8 mouse cellular contexts compared by ENCODE assay signal in the genomic region with DNA sequence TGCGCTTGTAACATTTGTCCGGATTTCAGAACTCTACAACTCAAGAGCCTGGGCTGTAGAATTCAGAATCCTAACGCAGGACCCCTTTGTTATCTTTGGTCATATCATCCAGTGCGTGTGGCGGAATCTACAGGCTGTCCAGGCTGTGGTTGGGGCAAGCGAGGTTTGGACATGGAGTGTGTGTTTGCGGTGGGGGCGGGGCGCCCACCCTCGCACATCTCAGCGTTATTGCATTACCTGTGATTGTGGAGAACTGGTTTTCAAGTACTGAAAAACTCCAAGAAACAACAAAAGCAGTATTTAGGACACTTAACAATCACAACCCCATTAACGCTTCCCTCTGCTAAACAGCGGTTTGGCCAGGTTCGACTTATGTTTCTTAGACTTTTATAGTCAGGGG. TPM values are rescaled to one million over a fixed set of nuclear protein-coding genes. Genes with fewer than 3 reads are reported as not detected.
DNase-seq lines count a peak whose midpoint lies in the region; ATAC-seq and TF ChIP-seq lines count a peak whose summit lies in the region.

No protein-coding gene starts in this region.

- H3K4me3 ChIP-seq in megakaryocyte, embryonic 14.5 days (replicated peaks) = peak overlapping the region; percentile 99
- peak overlapping the region; percentile 81 for H3K4me3 ChIP-seq in forebrain, postnatal 0 days (ENCODE audit: low read depth, low read length)
- H3K4me3 ChIP-seq in liver, embryonic 14.5 days (ENCODE audit: insufficient read depth in 1 of 2, low read depth in 2 of 2, low read length in 2 of 2) = peak overlapping the region; percentile 57 to 62

- peaks cover 4% of the 10 kb centered on the region for H3K27me3 ChIP-seq in megakaryocyte, embryonic 14.5 days (replicated peaks)
- no peaks in the 10 kb centered on the region for H3K27me3 ChIP-seq in forebrain, postnatal 0 days (ENCODE audit: insufficient read depth, low read length)
- no peaks in the 10 kb centered on the region for H3K27me3 ChIP-seq in liver, embryonic 14.5 days (ENCODE audit: control insufficient read depth, insufficient read depth, low read length)

- H3K9ac ChIP-seq in forebrain, postnatal 0 days = peak overlapping the region; percentile 75
- peak overlapping the region; percentile 58 for H3K9ac ChIP-seq in liver, embryonic 14.5 days (replicated peaks)

- TF ChIP-seq CTCF in forebrain, postnatal 0 days (IDR thresholded peaks at IDR 0.05; ENCODE audit: low read depth) = no peak
- TF ChIP-seq CTCF in liver, embryonic 14.5 days (IDR thresholded peaks at IDR 0.05; ENCODE audit: low read depth) = no peak

- ATAC-seq in megakaryocyte, adult 5-6 weeks (ENCODE audit: poor library complexity, severe bottlenecking) = no peak
- no peak for ATAC-seq in forebrain, postnatal 0 days
- no peak for ATAC-seq in liver, embryonic 14.5 days (ENCODE audit: insufficient read depth)
- ATAC-seq in megakaryocyte-erythroid progenitor cell, adult 5-6 weeks (replicated peaks; ENCODE audit: low FRiP score, low TSS enrichment, poor library complexity, severe bottlenecking) = no peak

- no peak for TF ChIP-seq EP300 in liver, embryonic 14.5 days (IDR thresholded peaks at IDR 0.05; ENCODE audit: low read depth)

- peak overlapping the region; percentile 60 for H3K4me2 ChIP-seq in forebrain, postnatal 0 days (ENCODE audit: low read depth)
- peak overlapping the region; percentile 65 for H3K4me2 ChIP-seq in liver, embryonic 14.5 days (ENCODE audit: low read depth)

- peak; percentile 28 to 46 for DNase-seq in cerebellum, postnatal 14 days
- DNase-seq in forebrain, postnatal 0 days = no peak
- DNase-seq in liver, embryonic 14.5 days (ENCODE audit: low read depth in 3 of 3, low spot score in 3 of 3) = no peak
- DNase-seq in left cerebral cortex, adult 11 months (ENCODE audit: low spot score) = no peak
- DNase-seq in layer of hippocampus, adult 11-12 months (ENCODE audit: low spot score) = no peak

- H3K4me1 ChIP-seq in megakaryocyte, embryonic 14.5 days = peaks cover 18% of the 10 kb centered on the region
- H3K4me1 ChIP-seq in forebrain, postnatal 0 days (ENCODE audit: insufficient read depth) = 0 out of 2 replicates have a peak, but pooled peaks cover 5% of the 10 kb centered on the region
- H3K4me1 ChIP-seq in liver, embryonic 14.5 days (replicated peaks; ENCODE audit: control insufficient read depth in 2 of 2, insufficient read depth in 2 of 2, low read length in 1 of 2) = peaks cover 7 to 8% of the 10 kb centered on the region in 2 experiments; a peak in 3 of 4 replicates

- H3K27ac ChIP-seq in forebrain, postnatal 0 days (ENCODE audit: low read depth, low read length) = no peak overlapping the region
- H3K27ac ChIP-seq in liver, embryonic 14.5 days = no peak overlapping the region

- WGBS in forebrain, postnatal 0 days = 5% methylated on average over 14 of the region's 14 CpGs
- whole genome bisulfite sequencing in liver, embryonic 14.5 days (ENCODE audit: insufficient replicate concordance) = 4% methylated on average over 14 of the region's 14 CpGs

- H3K36me3 ChIP-seq in megakaryocyte, embryonic 14.5 days (replicated peaks; ENCODE audit: low read length) = no peaks in the 10 kb centered on the region
- H3K36me3 ChIP-seq in forebrain, postnatal 0 days (ENCODE audit: insufficient read depth) = no peaks in the 10 kb centered on the region
- H3K36me3 ChIP-seq in liver, embryonic 14.5 days (replicated peaks; ENCODE audit: control insufficient read depth, insufficient read depth, low read depth) = no peaks in the 10 kb centered on the region

- H3K9me3 ChIP-seq in megakaryocyte, embryonic 14.5 days = no peaks in the 10 kb centered on the region
- H3K9me3 ChIP-seq in forebrain, postnatal 0 days (ENCODE audit: low read length) = no peaks in the 10 kb centered on the region
- no peaks in the 10 kb centered on the region for H3K9me3 ChIP-seq in liver, embryonic 14.5 days (ENCODE audit: control insufficient read depth, low read length)

RNA-seq across cellular contexts. Expression of a gene that starts 9.1 kb away (rescaled TPM):
- polyA plus RNA-seq in megakaryocyte, embryonic 14.5 days (2012; ENCODE audit: insufficient read depth, low replicate concordance) = 0.66 TPM in 1 of 2 replicates, not detected in the other
- total RNA-seq in megakaryocyte, adult 5-6 weeks (2015) = 2.9 and 4.7 TPM in 2 replicates
- total RNA-seq in megakaryocyte, adult 5-6 weeks (2017) = 1.5 and 3.0 TPM in 2 replicates
- 27.4 and 28.2 TPM in 2 replicates for total RNA-seq in forebrain, postnatal 0 days (2014; rRNA removed)
- polyA plus RNA-seq in forebrain, postnatal 0 days (2015; fragmentation: Nextera tagmentation; extraction: Ambion mirVana) = 33.7 and 42.4 TPM in 2 replicates
- 1.1 and 1.5 TPM in 2 replicates for polyA plus RNA-seq in liver, embryonic 14.5 days (2012; rRNA removed)
- 2.8 and 2.9 TPM in 2 replicates for polyA plus RNA-seq in liver, embryonic 14.5 days (2014; fragmentation: Nextera tagmentation; extraction: Ambion mirVana)
- total RNA-seq in megakaryocyte-erythroid progenitor cell, adult 5-6 weeks (2014; fragmentation: Nextera tagmentation) = 8.2 and 9.3 TPM in 2 replicates
- total RNA-seq in megakaryocyte-erythroid progenitor cell, adult 5-6 weeks (2017) = 6.2 and 13.4 TPM in 2 replicates

Comparison
In these comparisons a context has a peak if more than half of its experiments do, and no peak if none do; other contexts are left out.
1. DNase-seq: peak in cerebellum, postnatal 14 days (2 of 2); none in forebrain, postnatal 0 days (single experiment), liver, embryonic 14.5 days (0 of 3), left cerebral cortex, adult 11 months (single experiment) and layer of hippocampus, adult 11-12 months (single experiment).
2. Peak in every context shown above with its lines, with median percentiles within 50 percentile points of each other: H3K4me3 ChIP-seq.